Mouse (Mus musculus) lung, postnatal 0 days (tissue): Measurements from ENCODE around the gene Fam171b. TPM values are rescaled to one million over a fixed set of nuclear protein-coding genes. Genes with fewer than 3 reads are reported as not detected.

Experiments used
- ATAC-seq: fragments of 200-750 bp; cut with Nextera tagmentation; 2 replicates; pipeline ENCODE4 v1.8.0; 2017; ENCODE audit warnings: moderate library complexity
- DNase-seq: peaks from one replicate; pipeline ENCODE4 v3.0.0-alpha.2; 2016; ENCODE audit warnings: low spot score
- H3K27ac ChIP-seq: fragments of 300-500 bp; sonication (generic); 2 replicates; pipeline ENCODE4 v1.5.1; 2014; ENCODE audit warnings: antibody characterized with exemption, mild to moderate bottlenecking, low read length, mixed read lengths
- H3K27me3 ChIP-seq: fragments of 300-500 bp; sonication (generic); replicated peaks from 2 replicates; pipeline ENCODE4 v1.6.1; 2014; ENCODE audit warnings: low read length, mixed read lengths; ENCODE audit not compliant: insufficient read depth
- H3K36me3 ChIP-seq: fragments of 300-500 bp; sonication (generic); 2 replicates; pipeline ENCODE4 v1.6.1; 2014; ENCODE audit warnings: low read length, mixed read lengths; ENCODE audit not compliant: insufficient read depth
- H3K4me1 ChIP-seq: fragments of 300-500 bp; sonication (generic); 2 replicates; pipeline ENCODE4 v1.6.1; 2014; ENCODE audit warnings: antibody characterized with exemption, low read depth, low read length, mixed read lengths; ENCODE audit not compliant: insufficient read depth
- H3K4me2 ChIP-seq: fragments of 300-500 bp; sonication (generic); replicated peaks from 2 replicates; pipeline ENCODE4 v1.6.1; 2014; ENCODE audit warnings: low read depth, mild to moderate bottlenecking, low read length, moderate library complexity, mixed read lengths
- H3K4me3 ChIP-seq: fragments of 300-500 bp; sonication (generic); 2 replicates; pipeline ENCODE4 v1.5.1; 2014; ENCODE audit warnings: low read depth, low read length
- H3K9ac ChIP-seq: fragments of 300-500 bp; sonication (generic); replicated peaks from 2 replicates; pipeline ENCODE4 v1.6.1; 2014; ENCODE audit warnings: low read depth, mild to moderate bottlenecking
- H3K9me3 ChIP-seq: fragments of 300-500 bp; sonication (generic); 2 replicates; pipeline ENCODE4 v1.6.1; 2016; ENCODE audit warnings: low read length, mixed read lengths
- CTCF ChIP-seq: IDR thresholded peaks from 2 replicates; pipeline ENCODE4 v1.5.1; 2016; ENCODE audit warnings: antibody characterized with exemption, mild to moderate bottlenecking
- EP300 ChIP-seq: IDR thresholded peaks from 2 replicates; pipeline ENCODE4 v1.6.1; 2016; ENCODE audit warnings: antibody characterized with exemption, mild to moderate bottlenecking, control low read depth
- WGBS: fragments of 180-500 bp; shearing (Covaris S2); extraction: QIAGEN DNeasy Blood & Tissue Kit; methylation state at CpG from one replicate; pipeline ENCODE4 v1.1.7; 2014; 5-methylcytosine and 5-hydroxymethylcytosine counted together
- polyA plus RNA-seq: library from polyadenylated mRNA; unstranded; fragments of >200 nt; fragmentation: Nextera tagmentation; extraction: Ambion mirVana; gene quantifications from 2 replicates; pipeline ENCODE4 v1.2.1, GENCODE M21; 2015

Gene Fam171b
- polyA plus RNA-seq, 1 experiment from 2014 or later = 0.29 TPM

GRCm38 (mm10) chr2:83853423-83853822 is 41.0 kb downstream of the Fam171b start:
- DNase-seq (no peak), ATAC-seq (no peak)
- TF ChIP-seq CTCF (no peak), EP300 (no peak)
- Histone ChIP-seq H3K4me2 (no peak overlapping the region), H3K4me1 (no peaks in the 10 kb centered on the region), H3K9ac (no peak overlapping the region), H3K9me3 (no peaks in the 10 kb centered on the region), H3K27me3 (no peaks in the 10 kb centered on the region), H3K4me3 (no peak overlapping the region), H3K36me3 (no peaks in the 10 kb centered on the region), H3K27ac (no peak overlapping the region)
- 82% methylated on average over 10 of the region's 10 CpGs for WGBS

- Histone ChIP-seq H3K4me1 (no peaks in the 10 kb centered on the region), H3K27me3 (no peaks in the 10 kb centered on the region), H3K9me3 (no peaks in the 10 kb centered on the region), H3K4me3 (no peak overlapping the region), H3K4me2 (no peak overlapping the region), H3K27ac (no peak overlapping the region), H3K36me3 (no peaks in the 10 kb centered on the region), H3K9ac (no peak overlapping the region)
- WGBS = 47% methylated on average over 4 of the region's 4 CpGs
- TF ChIP-seq EP300 (no peak), CTCF (no peak)
- no peak for ATAC-seq
- DNase-seq = no peak
These were observed 43.8 kb downstream of the Fam171b start for GRCm38 (mm10) chr2:83856236-83856635.

GRCm38 (mm10) chr2:83883850-83884420 is 71.5 kb downstream of the Fam171b start:
- Histone ChIP-seq H3K9ac (no peak overlapping the region), H3K4me2 (no peak overlapping the region), H3K27ac (no peak overlapping the region), H3K4me3 (no peak overlapping the region), H3K27me3 (no peaks in the 10 kb centered on the region), H3K4me1 (no peaks in the 10 kb centered on the region), H3K36me3 (no peaks in the 10 kb centered on the region), H3K9me3 (no peaks in the 10 kb centered on the region)
- TF ChIP-seq EP300 (no peak), CTCF (no peak)
- ATAC-seq (no peak), DNase-seq (no peak)
- WGBS = 71% methylated on average over 6 of the region's 6 CpGs

- 93% methylated on average over 2 of the region's 2 CpGs for WGBS
- no peaks in the 10 kb centered on the region for H3K27me3 ChIP-seq
- H3K27ac ChIP-seq = no peak overlapping the region
- no peak overlapping the region for H3K9ac ChIP-seq
- H3K4me3 ChIP-seq = no peak overlapping the region
- no peak for DNase-seq
- no peaks in the 10 kb centered on the region for H3K36me3 ChIP-seq
- no peaks in the 10 kb centered on the region for H3K4me1 ChIP-seq
- H3K9me3 ChIP-seq = no peaks in the 10 kb centered on the region
- no peak for ATAC-seq
- TF ChIP-seq EP300 = no peak
- no peak for TF ChIP-seq CTCF
- H3K4me2 ChIP-seq = no peak overlapping the region
These were observed 81.3 kb downstream of the Fam171b start for GRCm38 (mm10) chr2:83893701-83894100.

- DNase-seq = no peak
- 66% methylated on average over 2 of the region's 2 CpGs for WGBS
- no peaks in the 10 kb centered on the region for H3K36me3 ChIP-seq
- no peaks in the 10 kb centered on the region for H3K4me1 ChIP-seq
- no peak overlapping the region for H3K4me2 ChIP-seq
- no peak for ATAC-seq
- no peak overlapping the region for H3K27ac ChIP-seq
- no peaks in the 10 kb centered on the region for H3K27me3 ChIP-seq
- H3K4me3 ChIP-seq = no peak overlapping the region
- H3K9me3 ChIP-seq = no peaks in the 10 kb centered on the region
- no peak overlapping the region for H3K9ac ChIP-seq
- TF ChIP-seq CTCF (no peak), EP300 (no peak)
These were observed 89.6 kb downstream of the Fam171b start for GRCm38 (mm10) chr2:83901896-83902540.

- Histone ChIP-seq H3K9me3 (no peaks in the 10 kb centered on the region), H3K27me3 (no peaks in the 10 kb centered on the region), H3K4me3 (no peak overlapping the region), H3K4me2 (no peak overlapping the region), H3K9ac (no peak overlapping the region), H3K27ac (no peak overlapping the region), H3K36me3 (no peaks in the 10 kb centered on the region), H3K4me1 (no peaks in the 10 kb centered on the region)
- DNase-seq (no peak), ATAC-seq (no peak)
- WGBS = 49% methylated on average over 2 of the region's 2 CpGs
- TF ChIP-seq CTCF (no peak), EP300 (no peak)
These were observed 117.1 kb downstream of the Fam171b start for GRCm38 (mm10) chr2:83929478-83930088.

Other genes starting within 250 kb of the Fam171b start
- gene Zc3h15, start 168.2 kb upstream of the Fam171b start, polyA plus RNA-seq = 79.2 and 80.5 TPM in 2 replicates
- 90.8 and 94.5 TPM in 2 replicates for gene Itgav, start 88.2 kb upstream of the Fam171b start, polyA plus RNA-seq
- 0.17 and 0.38 TPM in 2 replicates for gene Zswim2, start 128.6 kb downstream of the Fam171b start, polyA plus RNA-seq
- gene Gm13698, start 143.1 kb downstream of the Fam171b start, polyA plus RNA-seq = not detected in 2 replicates
- not detected in 2 replicates for gene Gm13693, start 148.9 kb downstream of the Fam171b start, polyA plus RNA-seq
- gene Gm13695, start 154.7 kb downstream of the Fam171b start, polyA plus RNA-seq = not detected in 2 replicates
- gene Gm13696, start 160.5 kb downstream of the Fam171b start, polyA plus RNA-seq = not detected in 2 replicates
- not detected in 2 replicates for gene Gm13694, start 166.3 kb downstream of the Fam171b start, polyA plus RNA-seq
- gene Gm13697, start 172.1 kb downstream of the Fam171b start, polyA plus RNA-seq = not detected in 2 replicates
- gene Gm13691, start 177.9 kb downstream of the Fam171b start, polyA plus RNA-seq = not detected in 2 replicates